Mouse (Mus musculus): ENCODE results near the gene Acsl6. TPM values are rescaled to one million over a fixed set of nuclear protein-coding genes. Genes with fewer than 3 reads are reported as not detected.

The Acsl6 gene
- polyA plus RNA-seq (2017; shearing (Covaris generic)) = not detected

GRCm38 (mm10) chr11:54303728-54304470 is at the start of gene Acsl6:
Acsl6 (plus strand) TSS chr11:54303798.

GRCm38 (mm10) chr11:54267177-54267576 is 36.4 kb upstream of the Acsl6 start, which contains the start of gene Il3:
Il3 (minus strand) TSS chr11:54267277.

Other genes starting within 250 kb of the Acsl6 start
- gene Pdlim4, start 234.8 kb upstream of the Acsl6 start, polyA plus RNA-seq (2017; shearing (Covaris generic)) = 100 to 1,000 TPM in 1 of 2 experiments, 1 to 10 TPM in 1; 2.8 to 154 TPM
- gene P4ha2, start 203.7 kb upstream of the Acsl6 start, polyA plus RNA-seq (2017; shearing (Covaris generic)) = under 1 TPM in 1 of 2 experiments, not detected in 1; 0.42 TPM
- under 1 TPM; 0.59 to 0.75 TPM for gene Csf2, start 54.1 kb upstream of the Acsl6 start, polyA plus RNA-seq (2017; shearing (Covaris generic))
- gene Il3, start 36.5 kb upstream of the Acsl6 start, polyA plus RNA-seq (2017; shearing (Covaris generic)) = not detected
- not detected for gene Meikin, start 66.9 kb downstream of the Acsl6 start, polyA plus RNA-seq (2017; shearing (Covaris generic))
- 10 to 100 TPM in 1 of 2 experiments, 1 to 10 TPM in 1; 7.1 to 12.1 TPM for gene Fnip1, start 134.4 kb downstream of the Acsl6 start, polyA plus RNA-seq (2017; shearing (Covaris generic))
- 100 to 1,000 TPM; 222 to 254 TPM for gene Rapgef6, start 219.0 kb downstream of the Acsl6 start, polyA plus RNA-seq (2017; shearing (Covaris generic))

Measured in activated CD4-positive, CD25-positive, alpha-beta regulatory T cell (primary cell).